Mouse (Mus musculus): ENCODE measurements around the gene Grin2b.

DNA sequence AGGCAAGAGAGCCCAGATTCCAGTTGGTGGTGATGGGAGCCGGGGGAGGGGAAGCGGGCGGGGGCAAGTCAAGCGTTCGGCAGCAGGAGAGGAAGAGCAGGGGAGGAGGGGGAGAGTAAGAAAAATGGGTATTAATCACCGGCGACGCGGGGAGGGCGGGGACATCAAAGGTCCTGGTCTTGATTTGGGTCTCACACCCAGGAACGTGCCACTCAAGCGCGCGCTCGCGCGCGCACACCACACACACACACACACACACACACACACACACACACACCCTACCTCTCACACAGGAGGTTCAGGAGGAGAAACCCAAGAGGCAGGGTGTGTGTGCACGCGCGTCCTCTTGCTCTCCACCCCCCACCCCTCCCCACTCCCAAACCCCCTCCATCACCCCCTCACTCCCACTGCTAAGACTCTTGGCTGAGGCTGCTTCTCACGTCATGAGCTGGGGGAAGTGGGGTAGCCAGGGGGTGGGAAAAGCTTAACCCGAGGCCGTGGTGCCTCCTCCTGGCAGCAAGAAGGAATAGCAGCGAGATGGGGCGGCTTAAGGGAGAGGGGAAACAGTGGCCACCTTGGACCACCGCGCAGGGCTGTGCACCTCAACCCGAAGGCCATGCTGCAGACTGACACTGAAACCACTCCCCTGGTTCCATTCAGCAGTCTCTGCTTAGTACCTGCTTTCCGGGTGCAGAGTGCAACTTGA is at the start of gene Grin2b:
- TF ChIP-seq EP300 (IDR thresholded peaks at IDR 0.05; ENCODE audit: low read depth) (no peak), CTCF (IDR thresholded peaks at IDR 0.05; ENCODE audit: low read depth) (0 out of 2 replicates have a peak, but pooled peaks have one; percentile 17)

Measured in liver, postnatal 0 days (tissue).